Mouse (Mus musculus): Measurements from ENCODE around the gene Morn1. TPM values are rescaled to one million over a fixed set of nuclear protein-coding genes. Genes with fewer than 3 reads are reported as not detected.

The Morn1 gene
- polyA plus RNA-seq, 1 experiment from 2014 or later, result 4.6 TPM

DNA sequence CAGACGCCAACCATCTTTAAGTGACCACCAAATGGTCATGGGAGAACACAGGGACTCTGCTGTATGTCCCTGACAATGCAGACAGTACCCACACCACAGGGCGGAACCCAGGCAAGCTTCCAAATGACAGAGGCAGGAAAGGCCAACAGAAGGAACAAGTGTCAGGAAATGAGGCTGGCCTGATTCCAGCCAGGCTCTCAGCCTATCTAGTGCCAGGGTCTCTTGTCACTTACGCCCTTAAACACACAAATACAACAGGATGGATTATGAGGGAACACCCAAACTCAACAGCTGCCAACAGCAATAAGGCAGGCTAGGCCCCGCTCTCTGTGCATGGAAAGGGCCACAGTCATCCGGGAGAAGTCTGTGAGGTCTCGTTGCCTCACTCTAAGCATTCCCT is 78.2 kb downstream of the Morn1 start:
- H3K36me3 ChIP-seq, result peaks cover 6% of the 10 kb centered on the region
- no peak for DNase-seq (ENCODE audit: low spot score)
- no peak overlapping the region; the same call in 1 of the 2 replicates for H3K4me3 ChIP-seq
- no peaks in the 10 kb centered on the region for H3K27me3 ChIP-seq (ENCODE audit: insufficient read depth, poor library complexity, severe bottlenecking)
- peak overlapping the region; percentile 57; the same call in 1 of the 2 replicates for H3K27ac ChIP-seq
- H3K4me1 ChIP-seq, result peaks cover 83% of the 10 kb centered on the region
- H3K9me3 ChIP-seq, result no peaks in the 10 kb centered on the region
- WGBS, result 64% methylated on average over 6 of the region's 6 CpGs

GRCm38 (mm10) chr4:155165861-155166260 is 79.5 kb downstream of the Morn1 start:
- H3K4me1 ChIP-seq, result peaks cover 87% of the 10 kb centered on the region
- H3K27ac ChIP-seq, result no peak overlapping the region
- no peak for DNase-seq (ENCODE audit: low spot score)
- H3K4me3 ChIP-seq, result no peak overlapping the region
- no peaks in the 10 kb centered on the region for H3K27me3 ChIP-seq (ENCODE audit: insufficient read depth, poor library complexity, severe bottlenecking)
- no peaks in the 10 kb centered on the region for H3K9me3 ChIP-seq
- H3K36me3 ChIP-seq, result no peaks in the 10 kb centered on the region

- no peak for DNase-seq (ENCODE audit: low spot score)
- WGBS, result 93% methylated on average over 8 of the region's 8 CpGs
- H3K27me3 ChIP-seq (ENCODE audit: insufficient read depth, poor library complexity, severe bottlenecking), result no peaks in the 10 kb centered on the region
- peaks cover 87% of the 10 kb centered on the region for H3K4me1 ChIP-seq
- H3K9me3 ChIP-seq, result no peaks in the 10 kb centered on the region
- no peak overlapping the region for H3K4me3 ChIP-seq
- no peaks in the 10 kb centered on the region for H3K36me3 ChIP-seq
- H3K27ac ChIP-seq, result no peak overlapping the region
Observed at GRCm38 (mm10) chr4:155168835-155169252, 82.5 kb downstream of the Morn1 start.

- WGBS, result 63% methylated on average over 8 of the region's 8 CpGs
- DNase-seq (ENCODE audit: low spot score), result no peak
- H3K9me3 ChIP-seq, result no peaks in the 10 kb centered on the region
- peaks cover 90% of the 10 kb centered on the region for H3K4me1 ChIP-seq
- no peak overlapping the region for H3K4me3 ChIP-seq
- H3K27ac ChIP-seq, result peak overlapping the region; percentile 25
- H3K36me3 ChIP-seq, result 0 out of 2 replicates have a peak, but pooled peaks cover 3% of the 10 kb centered on the region
- no peaks in the 10 kb centered on the region for H3K27me3 ChIP-seq (ENCODE audit: insufficient read depth, poor library complexity, severe bottlenecking)
Observed at GRCm38 (mm10) chr4:155170614-155171212, 84.3 kb downstream of the Morn1 start.

- H3K36me3 ChIP-seq, result 0 out of 2 replicates have a peak, but pooled peaks cover 5% of the 10 kb centered on the region
- no peaks in the 10 kb centered on the region for H3K27me3 ChIP-seq (ENCODE audit: insufficient read depth, poor library complexity, severe bottlenecking)
- peak overlapping the region; percentile 90 for H3K27ac ChIP-seq
- 77% methylated on average over 5 of the region's 5 CpGs for WGBS
- DNase-seq (ENCODE audit: low spot score), result no peak
- H3K4me1 ChIP-seq, result peaks cover 91% of the 10 kb centered on the region
- H3K9me3 ChIP-seq, result no peaks in the 10 kb centered on the region
- H3K4me3 ChIP-seq, result no peak overlapping the region
Observed at GRCm38 (mm10) chr4:155171961-155172533, 85.7 kb downstream of the Morn1 start.

DNA sequence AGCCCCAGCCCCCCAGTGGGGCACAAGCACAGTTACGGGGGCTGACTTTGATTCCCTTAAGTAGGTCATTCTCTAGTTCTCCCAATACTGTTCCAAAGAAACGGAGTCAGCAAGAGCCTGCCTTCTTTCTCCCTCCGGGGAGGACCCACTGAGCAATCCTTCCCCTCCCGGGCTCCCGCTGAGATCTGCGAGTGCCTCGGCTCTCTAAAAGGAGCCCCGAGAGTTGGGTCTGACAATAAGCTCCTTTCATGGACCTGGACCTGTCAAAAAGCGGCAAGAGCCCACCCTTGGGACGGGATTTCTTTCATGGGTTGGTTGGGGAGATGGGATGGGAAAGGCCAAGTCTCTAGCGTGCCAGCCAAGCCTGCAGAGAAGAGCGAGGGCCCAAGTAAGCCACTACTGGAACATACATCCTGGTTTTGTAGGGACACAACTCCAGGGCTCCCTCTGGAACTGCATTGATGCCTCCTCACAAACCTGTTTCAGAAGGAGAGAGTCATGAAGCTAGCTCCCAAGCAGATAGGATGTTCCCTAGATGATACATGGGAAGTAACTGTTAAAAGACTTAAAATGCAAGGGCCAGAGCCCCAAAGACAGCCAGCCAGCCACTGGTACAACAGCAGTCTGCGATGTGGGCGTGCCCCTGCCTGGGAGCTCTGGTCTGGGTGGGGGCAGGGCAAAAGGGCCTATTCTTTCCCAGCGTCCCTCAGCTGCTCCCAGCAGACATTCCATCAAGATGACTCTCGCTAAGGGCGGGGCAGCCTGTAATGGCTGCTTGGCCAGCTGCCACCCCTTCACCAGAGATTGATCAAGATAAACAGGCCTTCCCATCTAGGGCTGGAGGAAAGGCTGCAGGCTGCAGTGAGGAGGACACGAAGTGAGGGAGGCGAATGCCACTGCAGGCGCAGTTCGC is 86.8 kb downstream of the Morn1 start:
- WGBS, result 11% methylated on average over 21 of the region's 21 CpGs
- H3K4me3 ChIP-seq, result peak overlapping the region; percentile 44
- peak; percentile 94 for DNase-seq (ENCODE audit: low spot score)
- no peaks in the 10 kb centered on the region for H3K9me3 ChIP-seq
- peak overlapping the region; percentile 90 for H3K27ac ChIP-seq
- H3K27me3 ChIP-seq (ENCODE audit: insufficient read depth, poor library complexity, severe bottlenecking), result no peaks in the 10 kb centered on the region
- H3K4me1 ChIP-seq, result peaks cover 94% of the 10 kb centered on the region
- 0 out of 2 replicates have a peak, but pooled peaks cover 5% of the 10 kb centered on the region for H3K36me3 ChIP-seq

DNA sequence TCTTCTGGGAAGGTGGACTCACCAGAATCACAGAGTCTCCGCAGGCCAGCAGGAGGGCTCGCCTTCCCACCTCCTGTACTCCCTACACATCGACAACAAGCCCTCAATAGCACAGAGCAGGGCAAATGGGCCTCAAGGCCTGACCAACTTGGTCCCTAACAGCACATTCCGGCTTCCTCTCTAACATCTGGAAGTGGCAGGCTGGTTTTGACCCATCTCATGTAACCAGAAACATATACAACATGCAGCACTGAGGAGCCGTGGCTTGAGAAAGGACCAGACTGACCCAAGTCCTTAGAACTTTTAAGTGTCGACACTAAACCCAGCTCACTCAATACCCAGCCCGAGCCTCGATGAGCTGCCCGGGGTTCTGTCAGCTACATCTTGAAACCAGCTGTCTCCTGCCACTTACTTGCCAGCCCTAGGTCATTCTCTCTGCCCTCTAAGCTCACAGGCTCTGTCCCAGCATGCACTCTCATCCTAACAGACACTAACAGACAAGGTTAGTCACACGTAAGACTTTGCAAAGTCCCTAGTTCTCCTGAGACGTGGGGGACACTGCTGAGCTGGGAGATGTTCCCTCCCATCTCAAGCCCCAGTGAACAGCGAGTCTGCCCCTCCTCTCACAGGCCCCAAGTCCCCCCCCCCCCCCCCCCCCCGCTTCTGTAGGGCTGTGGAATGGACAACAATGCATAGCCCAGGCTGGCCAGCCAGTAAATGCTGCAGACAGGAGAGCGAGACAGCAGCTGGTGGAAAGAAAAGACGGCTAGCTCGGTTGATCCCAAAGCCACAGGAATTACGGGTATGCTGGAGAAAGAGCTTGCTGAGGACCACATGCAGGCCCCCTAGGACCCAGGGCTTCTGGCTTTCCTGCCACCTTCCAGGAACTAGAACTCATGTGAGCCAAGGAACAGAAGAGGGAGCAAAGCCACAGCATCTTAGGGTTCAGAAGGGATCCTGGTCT is 87.7 kb downstream of the Morn1 start:
- peak overlapping the region; percentile 90 for H3K27ac ChIP-seq
- no peaks in the 10 kb centered on the region for H3K27me3 ChIP-seq (ENCODE audit: insufficient read depth, poor library complexity, severe bottlenecking)
- 0 out of 2 replicates have a peak, but pooled peaks cover 5% of the 10 kb centered on the region for H3K36me3 ChIP-seq
- no peaks in the 10 kb centered on the region for H3K9me3 ChIP-seq
- peaks cover 97% of the 10 kb centered on the region for H3K4me1 ChIP-seq
- no peak for DNase-seq (ENCODE audit: low spot score)
- 16% methylated on average over 17 of the region's 17 CpGs for WGBS
- H3K4me3 ChIP-seq, result peak overlapping the region; percentile 44

GRCm38 (mm10) chr4:155176210-155176609 is 89.8 kb downstream of the Morn1 start:
- Histone ChIP-seq H3K27me3 (ENCODE audit: insufficient read depth, poor library complexity, severe bottlenecking) (no peaks in the 10 kb centered on the region), H3K9me3 (no peaks in the 10 kb centered on the region), H3K27ac (peak overlapping the region; percentile 83; the same call in 1 of the 2 replicates), H3K4me3 (no peak overlapping the region), H3K4me1 (peaks cover 90% of the 10 kb centered on the region), H3K36me3 (0 out of 2 replicates have a peak, but pooled peaks cover 5% of the 10 kb centered on the region)
- DNase-seq (ENCODE audit: low spot score), result no peak
- WGBS, result 61% methylated on average over 3 of the region's 3 CpGs

DNA sequence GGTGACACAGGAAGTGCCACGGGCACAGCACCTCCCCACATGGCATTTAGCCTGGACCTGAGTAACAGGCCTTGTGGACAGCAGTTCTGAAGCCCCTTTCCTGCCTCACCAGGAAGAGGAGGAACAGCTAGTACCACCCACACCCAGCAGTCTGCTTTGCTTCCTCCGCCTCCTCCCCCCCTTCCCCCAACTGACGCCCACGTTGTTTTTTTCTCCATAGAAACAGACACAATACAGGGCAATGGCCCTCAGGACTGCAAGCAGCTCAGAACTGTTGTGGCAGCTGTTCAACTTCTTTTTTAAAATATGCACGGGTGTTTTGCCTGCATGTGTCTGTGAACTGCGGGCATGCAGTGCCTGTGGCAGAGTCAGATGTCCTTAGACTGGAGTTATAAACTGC is 91.9 kb downstream of the Morn1 start:
- 16% methylated on average over 6 of the region's 6 CpGs for WGBS

DNA sequence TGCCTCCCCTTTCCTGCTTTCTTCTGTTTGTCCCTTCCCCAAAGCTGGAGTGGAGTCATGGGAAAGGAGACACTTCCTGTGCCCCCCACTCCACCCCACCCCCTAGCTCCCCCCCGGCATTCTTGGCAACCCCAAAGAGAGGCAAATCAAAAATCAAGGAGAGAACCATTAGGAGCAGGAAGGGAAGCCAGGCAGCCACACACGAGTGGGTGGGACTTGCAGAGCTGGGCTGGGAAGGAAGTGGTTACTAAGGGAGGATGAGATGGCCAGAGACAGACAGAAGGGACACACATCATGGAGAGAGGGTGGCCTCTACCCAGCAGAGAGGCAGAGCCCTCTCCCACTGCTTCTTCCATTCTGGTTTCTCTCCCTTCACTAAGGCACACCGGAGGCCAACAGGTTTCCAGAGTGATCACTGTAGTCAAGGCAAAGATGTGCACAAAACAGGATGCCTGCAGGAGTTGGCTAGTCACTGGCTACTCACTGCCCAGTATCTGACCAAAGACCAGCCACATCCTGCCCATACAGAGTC is 92.7 kb downstream of the Morn1 start:
- peaks cover 82% of the 10 kb centered on the region for H3K4me1 ChIP-seq
- 0 out of 2 replicates have a peak, but pooled peaks cover 5% of the 10 kb centered on the region for H3K36me3 ChIP-seq
- peak overlapping the region; percentile 27; the same call in 1 of the 2 replicates for H3K4me3 ChIP-seq
- H3K9me3 ChIP-seq, result no peaks in the 10 kb centered on the region
- WGBS, result 54% methylated on average over 3 of the region's 3 CpGs
- no peaks in the 10 kb centered on the region for H3K27me3 ChIP-seq (ENCODE audit: insufficient read depth, poor library complexity, severe bottlenecking)
- peak overlapping the region; percentile 83 for H3K27ac ChIP-seq
- no peak for DNase-seq (ENCODE audit: low spot score)

More for the DNA sequence above, 91.9 kb downstream of the Morn1 start:
- Histone ChIP-seq H3K4me1 (peaks cover 83% of the 10 kb centered on the region), H3K9me3 (no peaks in the 10 kb centered on the region), H3K4me3 (peak overlapping the region; percentile 27), H3K27me3 (ENCODE audit: insufficient read depth, poor library complexity, severe bottlenecking) (no peaks in the 10 kb centered on the region), H3K36me3 (0 out of 2 replicates have a peak, but pooled peaks cover 5% of the 10 kb centered on the region), H3K27ac (peak overlapping the region; percentile 83)
- DNase-seq (ENCODE audit: low spot score), result peak; percentile 90

GRCm38 (mm10) chr4:155183201-155183600 is 96.8 kb downstream of the Morn1 start:
- Histone ChIP-seq H3K4me3 (no peak overlapping the region), H3K9me3 (no peaks in the 10 kb centered on the region), H3K27ac (no peak overlapping the region), H3K36me3 (no peaks in the 10 kb centered on the region), H3K27me3 (ENCODE audit: insufficient read depth, poor library complexity, severe bottlenecking) (no peaks in the 10 kb centered on the region), H3K4me1 (peaks cover 81% of the 10 kb centered on the region)
- WGBS, result 89% methylated on average over 7 of the region's 7 CpGs
- no peak for DNase-seq (ENCODE audit: low spot score)
